Mouse (Mus musculus) kidney, postnatal 0 days (tissue): ENCODE results near the gene Thap4. TPM values are rescaled to one million over a fixed set of nuclear protein-coding genes. Genes with fewer than 3 reads are reported as not detected.
A peak's percentile ranks its signal among the peaks of the same experiment; 100 is the strongest.
"Not testable (repeated sequence)": the region's sequence is repeated elsewhere in the genome, so short reads cannot be mapped to it uniquely, and the experiment has no call there.

Experiments used
- ATAC-seq: fragments of 200-750 bp; cut with Nextera tagmentation; replicated peaks from 2 replicates; pipeline ENCODE4 v1.8.0; 2017; ENCODE audit warnings: low read depth, moderate number of reproducible peaks, moderate TSS enrichment, moderate library complexity; ENCODE audit not compliant: low FRiP score
- DNase-seq: peaks from one replicate; pipeline ENCODE4 v3.0.0-alpha.2; 2016; ENCODE audit warnings: low spot score
- H3K27ac ChIP-seq: fragments of 300-500 bp; sonication (generic); 2 replicates; pipeline ENCODE4 v1.5.1; 2014; ENCODE audit warnings: mild to moderate bottlenecking
- H3K27me3 ChIP-seq: fragments of 300-500 bp; sonication (generic); 2 replicates; pipeline ENCODE4 v1.6.1; 2014; ENCODE audit warnings: low read length, mixed read lengths; ENCODE audit not compliant: insufficient read depth
- H3K36me3 ChIP-seq: fragments of 300-500 bp; sonication (generic); 2 replicates; pipeline ENCODE4 v1.6.1; 2014; ENCODE audit warnings: low read length, mixed read lengths; ENCODE audit not compliant: insufficient read depth
- H3K4me1 ChIP-seq: fragments of 300-500 bp; sonication (generic); replicated peaks from 2 replicates; pipeline ENCODE4 v1.6.1; 2014; ENCODE audit warnings: antibody characterized with exemption, low read length, mixed read lengths; ENCODE audit not compliant: insufficient read depth
- H3K4me2 ChIP-seq: fragments of 300-500 bp; sonication (generic); 2 replicates; pipeline ENCODE4 v1.6.1; 2014; ENCODE audit warnings: mild to moderate bottlenecking, low read length, moderate library complexity, mixed read lengths
- H3K4me3 ChIP-seq: fragments of 300-500 bp; sonication (generic); replicated peaks from 2 replicates; pipeline ENCODE4 v1.5.1; 2014; ENCODE audit warnings: low read depth, low read length
- H3K9ac ChIP-seq: fragments of 300-500 bp; sonication (generic); 2 replicates; pipeline ENCODE4 v1.6.1; 2014; ENCODE audit warnings: low read depth, low read length
- H3K9me3 ChIP-seq: fragments of 300-500 bp; sonication (generic); replicated peaks from 2 replicates; pipeline ENCODE4 v1.6.1; 2016; ENCODE audit warnings: low read length, inconsistent platforms, mixed read lengths
- CTCF ChIP-seq: IDR thresholded peaks from 2 replicates; pipeline ENCODE4 v1.5.1; 2016; ENCODE audit warnings: antibody characterized with exemption, low read depth, mild to moderate bottlenecking, moderate library complexity
- WGBS: fragments of 180-500 bp; shearing (Covaris S2); extraction: QIAGEN DNeasy Blood & Tissue Kit; methylation state at CpG from one replicate; pipeline ENCODE4 v1.1.7; 2014; 5-methylcytosine and 5-hydroxymethylcytosine counted together
- polyA plus RNA-seq: library from polyadenylated mRNA; unstranded; fragments of >200 nt; fragmentation: Nextera tagmentation; extraction: Ambion mirVana; gene quantifications from 2 replicates; pipeline ENCODE4 v1.2.1, GENCODE M21; 2015

Thap4 gene
- polyA plus RNA-seq, 1 experiment from 2014 or later, result 82.9 TPM

DNA sequence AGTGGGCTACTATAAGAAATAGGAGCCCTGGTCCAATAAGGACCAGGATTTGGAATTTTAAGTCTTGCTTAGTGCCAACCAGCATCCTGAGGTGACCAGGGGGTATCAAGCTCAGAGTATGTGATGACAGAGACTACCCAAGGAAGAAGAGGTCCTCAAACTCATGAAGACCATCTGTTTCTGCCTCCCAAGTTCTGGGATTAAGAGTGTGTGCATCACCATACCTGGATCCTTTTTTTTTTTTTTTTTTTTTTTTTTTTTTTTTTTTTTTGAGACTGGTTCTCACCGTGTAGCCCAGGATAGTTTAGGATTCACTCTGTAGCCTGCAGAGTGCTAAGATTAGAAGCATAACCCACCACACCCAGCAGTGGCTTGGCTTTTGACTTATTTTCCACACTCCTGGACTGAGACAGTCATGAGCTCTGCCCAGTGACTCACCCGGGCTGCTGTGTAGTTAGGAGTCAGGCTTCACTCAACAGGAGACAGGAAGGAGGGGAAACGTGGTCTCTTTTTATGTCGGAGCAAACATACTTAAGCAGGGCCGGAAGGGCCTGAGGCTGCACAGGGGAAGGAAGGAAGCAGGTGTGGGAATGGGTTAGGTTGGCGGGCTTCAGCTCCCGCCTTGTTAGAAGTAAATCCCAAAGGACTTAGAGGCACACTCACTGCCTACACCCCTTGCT is 74.6 kb downstream of the Thap4 start:
- Histone ChIP-seq H3K4me3 (no peak overlapping the region), H3K9me3 (no peaks in the 10 kb centered on the region), H3K27me3 (no peaks in the 10 kb centered on the region), H3K36me3 (no peaks in the 10 kb centered on the region), H3K4me2 (no peak overlapping the region), H3K9ac (no peak overlapping the region), H3K27ac (peak overlapping the region; percentile 55; the same call in 1 of the 2 replicates), H3K4me1 (no peaks in the 10 kb centered on the region)
- DNase-seq, result peak; percentile 60
- WGBS, result 41% methylated on average over 7 of the region's 7 CpGs
- no peak for TF ChIP-seq CTCF
- ATAC-seq, result peak; percentile 82

DNA sequence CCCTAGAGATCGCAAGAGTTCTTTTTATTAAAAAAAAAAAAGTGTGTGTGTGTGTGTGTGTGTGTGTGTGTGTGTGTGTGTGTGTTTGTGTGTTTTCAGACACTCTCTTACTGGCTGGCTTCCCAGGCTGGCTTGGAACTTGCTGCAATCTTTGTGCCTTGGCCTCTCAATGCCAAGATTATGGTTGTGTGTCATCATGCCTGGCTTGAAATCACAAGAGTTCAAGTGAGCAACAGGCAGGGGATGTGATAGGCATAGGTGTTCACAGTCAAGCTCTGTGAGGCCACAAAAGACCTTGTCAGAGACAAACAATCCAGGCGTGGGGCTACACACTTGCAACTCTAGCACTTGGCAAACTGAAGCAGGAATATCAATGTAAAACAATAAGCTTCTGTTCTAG is 76.3 kb downstream of the Thap4 start:
- Histone ChIP-seq H3K4me3 (no peak overlapping the region), H3K27ac (no peak overlapping the region), H3K4me2 (no peak overlapping the region), H3K36me3 (no peaks in the 10 kb centered on the region), H3K9me3 (no peaks in the 10 kb centered on the region), H3K4me1 (no peaks in the 10 kb centered on the region), H3K27me3 (no peaks in the 10 kb centered on the region), H3K9ac (no peak overlapping the region)
- ATAC-seq (no peak), DNase-seq (no peak)
- no peak for TF ChIP-seq CTCF
- 60% methylated on average over 2 of the region's 2 CpGs for WGBS

DNA sequence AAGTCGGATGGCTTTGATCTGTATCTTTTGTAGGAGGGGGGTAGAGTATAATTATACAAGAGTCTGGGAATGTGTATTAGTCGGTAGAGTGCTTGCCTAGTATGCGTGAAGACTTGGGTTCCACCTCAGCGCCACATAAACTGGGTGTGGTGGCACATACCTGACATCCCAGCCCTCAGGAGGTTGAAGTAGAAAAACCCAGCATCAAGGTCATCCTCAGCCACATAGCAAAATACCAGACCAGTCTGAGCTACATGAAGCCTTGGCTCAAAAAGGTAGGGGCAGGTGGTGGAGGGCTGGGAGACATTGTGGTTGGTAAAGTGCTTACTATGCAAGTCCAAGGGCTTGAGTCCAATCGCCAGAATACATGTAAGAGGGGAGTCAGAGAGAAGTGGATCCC is 82.0 kb downstream of the Thap4 start:
- Histone ChIP-seq H3K27ac (peak overlapping the region; percentile 36; the same call in 1 of the 2 replicates), H3K4me3 (no peak overlapping the region), H3K9me3 (no peaks in the 10 kb centered on the region), H3K36me3 (no peaks in the 10 kb centered on the region), H3K4me1 (peaks cover 18% of the 10 kb centered on the region; the same call in 1 of the 2 replicates), H3K9ac (no peak overlapping the region), H3K4me2 (no peak overlapping the region), H3K27me3 (no peaks in the 10 kb centered on the region)
- DNase-seq, result no peak
- no peak for TF ChIP-seq CTCF
- ATAC-seq, result peak; percentile 19; the same call in 1 of the 2 replicates
- 55% methylated on average over 5 of the region's 5 CpGs for WGBS

DNA sequence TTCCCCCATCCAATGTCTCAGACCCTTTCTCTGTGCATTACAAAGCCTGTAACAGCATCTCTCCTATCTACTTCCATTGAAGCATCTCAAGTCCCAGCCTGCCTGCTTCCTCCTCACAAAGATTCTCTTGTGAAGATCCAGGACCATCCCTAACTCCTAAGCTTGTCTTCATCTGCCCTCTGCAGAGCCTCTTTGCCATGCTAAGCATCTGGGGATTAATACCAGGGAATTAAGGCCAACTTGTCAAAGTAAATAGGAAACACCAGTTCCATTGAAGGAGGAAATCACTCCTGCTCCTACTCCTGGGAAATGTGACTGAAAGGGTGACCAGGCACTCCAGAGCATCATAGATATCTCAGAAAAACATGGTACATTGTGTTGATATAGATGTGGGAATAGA is 84.7 kb downstream of the Thap4 start:
- no peaks in the 10 kb centered on the region for H3K9me3 ChIP-seq
- no peak overlapping the region for H3K4me2 ChIP-seq
- no peaks in the 10 kb centered on the region for H3K36me3 ChIP-seq
- no peaks in the 10 kb centered on the region for H3K27me3 ChIP-seq
- TF ChIP-seq CTCF, result no peak
- ATAC-seq (no peak), DNase-seq (no peak)
- H3K4me3 ChIP-seq, result no peak overlapping the region
- H3K4me1 ChIP-seq, result peaks cover 22% of the 10 kb centered on the region; the same call in 1 of the 2 replicates
- no peak overlapping the region for H3K9ac ChIP-seq
- no peak overlapping the region for H3K27ac ChIP-seq

DNA sequence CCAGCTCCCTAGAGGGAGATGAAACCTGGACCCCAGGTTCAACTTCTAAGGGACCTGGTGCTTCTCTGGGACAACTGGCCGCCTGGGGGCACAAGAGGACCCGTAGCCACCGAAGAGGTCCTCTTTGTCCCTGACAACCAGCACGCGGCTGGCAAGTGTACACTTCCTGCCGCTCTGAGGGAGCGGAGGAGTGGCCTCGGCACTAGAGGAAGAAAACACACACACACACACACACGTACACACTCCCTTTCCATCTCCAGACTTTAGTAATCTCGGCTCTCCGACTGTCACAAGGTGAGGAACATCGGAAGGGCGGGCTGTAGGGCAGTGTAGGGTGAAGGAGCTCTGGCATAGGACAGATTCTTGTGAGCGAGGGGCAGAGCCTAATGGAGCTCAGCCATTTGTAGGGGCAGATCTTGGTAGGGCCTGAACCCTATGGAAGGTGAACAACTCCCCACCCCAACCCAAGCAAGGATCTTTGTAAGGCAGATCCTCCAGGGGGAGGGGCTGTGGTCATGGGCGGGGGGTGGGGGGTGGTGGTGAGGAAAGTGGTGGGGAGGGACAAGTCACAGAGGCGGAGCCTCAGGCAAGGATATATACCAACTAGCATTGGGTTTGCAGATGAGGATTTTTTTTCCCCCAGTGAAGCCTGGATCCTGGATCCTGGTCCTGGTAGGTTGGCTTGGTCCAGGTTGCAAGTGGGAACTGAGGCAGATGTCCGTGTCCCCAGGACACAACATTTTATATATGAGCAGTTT is 85.7 kb downstream of the Thap4 start:
- Histone ChIP-seq H3K4me3 (peak overlapping the region; percentile 36), H3K4me1 (peaks cover 22% of the 10 kb centered on the region; the same call in 1 of the 2 replicates), H3K36me3 (no peaks in the 10 kb centered on the region), H3K4me2 (peak overlapping the region; percentile 64), H3K27me3 (no peaks in the 10 kb centered on the region), H3K27ac (peak overlapping the region; percentile 88), H3K9ac (peak overlapping the region; percentile 50), H3K9me3 (no peaks in the 10 kb centered on the region)
- TF ChIP-seq CTCF, result peak; percentile 84
- peak; percentile 89 for ATAC-seq
- WGBS, result 8% methylated on average over 17 of the region's 17 CpGs
- peak; percentile 93 for DNase-seq

DNA sequence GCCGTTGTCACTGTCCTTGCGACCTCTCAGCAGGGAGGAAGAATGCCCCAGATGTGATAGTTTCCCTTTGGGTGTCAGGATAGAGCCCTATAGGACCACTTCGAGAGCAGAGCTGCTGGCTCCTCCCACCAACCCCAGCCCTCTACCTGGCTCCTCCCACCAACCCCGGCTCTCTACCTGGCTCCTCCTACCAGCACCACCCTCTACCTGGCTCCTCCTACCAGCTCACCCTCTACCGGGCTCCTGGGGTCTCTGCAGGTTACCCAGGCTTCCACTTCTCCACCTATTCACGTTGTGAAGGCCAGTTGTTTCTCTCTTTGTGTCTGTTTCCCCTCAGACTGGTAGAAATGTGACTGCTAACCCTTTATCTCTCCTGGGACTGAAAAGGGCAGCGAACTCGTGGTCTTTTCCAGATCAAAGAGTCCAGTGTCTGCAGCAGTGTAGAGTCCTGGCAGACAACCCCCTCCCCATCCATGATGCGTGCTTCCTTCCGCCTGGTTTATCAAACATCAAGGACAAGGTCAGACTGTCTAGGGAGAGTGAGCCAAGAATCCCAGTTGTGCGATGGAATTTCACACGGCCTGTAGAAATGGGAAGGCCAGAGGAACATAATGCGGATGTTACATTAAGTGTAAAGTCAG is 86.8 kb downstream of the Thap4 start:
- Histone ChIP-seq H3K9ac (no peak overlapping the region), H3K27me3 (no peaks in the 10 kb centered on the region), H3K36me3 (no peaks in the 10 kb centered on the region), H3K27ac (peak overlapping the region; percentile 88; the same call in 1 of the 2 replicates), H3K4me3 (no peak overlapping the region), H3K9me3 (no peaks in the 10 kb centered on the region), H3K4me2 (no peak overlapping the region; the same call in 1 of the 2 replicates), H3K4me1 (peaks cover 22% of the 10 kb centered on the region; the same call in 1 of the 2 replicates)
- TF ChIP-seq CTCF, result peak; percentile 21; the same call in 1 of the 2 replicates
- ATAC-seq (peak; percentile 37), DNase-seq (peak; percentile 59)
- WGBS, result 24% methylated on average over 13 of the region's 13 CpGs

DNA sequence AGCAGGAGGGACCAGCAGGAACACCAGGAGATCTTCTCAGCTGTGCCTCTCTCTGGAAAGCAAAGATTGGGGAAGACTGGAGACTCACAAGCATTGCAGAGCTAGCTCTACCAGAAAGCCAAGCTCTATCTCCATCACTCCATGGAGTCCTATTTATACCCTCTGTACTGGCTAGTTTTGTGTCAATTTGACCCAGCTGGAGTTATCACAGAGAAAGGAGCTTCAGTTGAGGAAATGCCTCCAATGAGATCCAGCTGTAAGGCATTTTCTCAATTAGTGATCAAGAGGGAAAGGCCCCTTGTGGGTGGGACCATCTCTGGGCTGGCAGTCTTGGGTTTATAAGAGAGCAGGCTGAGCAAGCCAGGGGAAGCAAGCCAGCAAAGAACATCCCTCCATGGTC is 96.1 kb downstream of the Thap4 start, which contains the start of gene Stk25:
Stk25 (minus strand) TSS at position 101 of the 400 bp plus-strand sequence.
- H3K36me3 ChIP-seq, H3K9me3 ChIP-seq, H3K4me1 ChIP-seq, H3K4me3 ChIP-seq, H3K27ac ChIP-seq, H3K27me3 ChIP-seq, DNase-seq, H3K9ac ChIP-seq, ATAC-seq, H3K4me2 ChIP-seq: not testable (repeated sequence)
